Mouse (Mus musculus) embryonic fibroblast, embryonic 13.5 days (primary cell): Measurements from ENCODE around the gene Traip.

Experiments used
- CTCF ChIP-seq: IDR thresholded peaks from 2 replicates; pipeline ENCODE4 v1.5.1; 2011; ENCODE audit warnings: mild to moderate bottlenecking, control low read depth, low read length, moderate library complexity, borderline replicate concordance; ENCODE audit not compliant: insufficient read depth
- POLR2A ChIP-seq: IDR thresholded peaks from 2 replicates; pipeline ENCODE4 v1.6.1; 2011; ENCODE audit warnings: low read depth, mild to moderate bottlenecking, control low read depth, low read length, moderate library complexity

- TF ChIP-seq CTCF, result no peak
- TF ChIP-seq POLR2A, result no peak
These were observed 26.0 kb upstream of the Traip start for GRCm38 (mm10) chr9:107923956-107924355.
